Mouse (Mus musculus) embryonic facial prominence, embryonic 10.5 days (tissue): ENCODE results near the gene Ngly1. TPM values are rescaled to one million over a fixed set of nuclear protein-coding genes. Genes with fewer than 3 reads are reported as not detected.
"Not testable (repeated sequence)": the region's sequence is repeated elsewhere in the genome, so short reads cannot be mapped to it uniquely, and the experiment has no call there.

Source experiments
- DNase-seq: peaks from one replicate; pipeline ENCODE4 v3.0.0-alpha.2; 2017; ENCODE audit warnings: low spot score
- H3K27ac ChIP-seq: fragments of 300-500 bp; sonication (generic); replicated peaks from 2 replicates; pipeline ENCODE4 v1.5.1; 2016; ENCODE audit warnings: mild to moderate bottlenecking
- H3K27me3 ChIP-seq: fragments of 300-500 bp; sonication (generic); replicated peaks from 2 replicates; pipeline ENCODE4 v1.6.1; 2016; ENCODE audit warnings: low read depth, mild to moderate bottlenecking; ENCODE audit not compliant: poor library complexity, severe bottlenecking
- H3K36me3 ChIP-seq: fragments of 300-500 bp; sonication (generic); replicated peaks from 2 replicates; pipeline ENCODE4 v1.6.1; 2016; ENCODE audit warnings: mild to moderate bottlenecking, moderate library complexity
- H3K4me1 ChIP-seq: fragments of 300-500 bp; sonication (generic); 2 replicates; pipeline ENCODE4 v1.6.1; 2016
- H3K4me3 ChIP-seq: fragments of 300-500 bp; sonication (generic); 2 replicates; pipeline ENCODE4 v1.5.1; 2016; ENCODE audit warnings: mild to moderate bottlenecking, moderate library complexity
- H3K9me3 ChIP-seq: fragments of 300-500 bp; sonication (generic); 2 replicates; pipeline ENCODE4 v1.6.1; 2016; ENCODE audit warnings: mild to moderate bottlenecking
- WGBS: fragments of 180-500 bp; shearing (Covaris S2); methylation state at CpG from one replicate; pipeline ENCODE4 v1.1.7; 2016; 5-methylcytosine and 5-hydroxymethylcytosine counted together
- polyA plus RNA-seq: library from polyadenylated mRNA; unstranded; fragments of >200 nt; fragmentation: Nextera tagmentation; extraction: Ambion mirVana; gene quantifications from 2 replicates; pipeline ENCODE4 v1.2.1, GENCODE M21; 2016

Gene Ngly1
- polyA plus RNA-seq, 1 experiment from 2014 or later, result 18.7 TPM

GRCm38 (mm10) chr14:16269776-16270175 lies 20.7 kb downstream of the Ngly1 start:
- Histone ChIP-seq H3K9me3 (no peaks in the 10 kb centered on the region), H3K27me3 (no peaks in the 10 kb centered on the region), H3K27ac (no peak overlapping the region), H3K4me3 (no peak overlapping the region), H3K4me1 (no peaks in the 10 kb centered on the region), H3K36me3 (no peaks in the 10 kb centered on the region)
- 85% methylated on average over 2 of the region's 2 CpGs for WGBS
- no peak for DNase-seq

GRCm38 (mm10) chr14:16273677-16274076 lies 24.6 kb downstream of the Ngly1 start:
- Histone ChIP-seq H3K9me3 (no peaks in the 10 kb centered on the region), H3K27me3 (no peaks in the 10 kb centered on the region), H3K36me3 (no peaks in the 10 kb centered on the region), H3K27ac (no peak overlapping the region), H3K4me1 (no peaks in the 10 kb centered on the region), H3K4me3 (no peak overlapping the region)
- no peak for DNase-seq
- 90% methylated on average over 3 of the region's 3 CpGs for WGBS

GRCm38 (mm10) chr14:16279196-16279595 lies 30.1 kb downstream of the Ngly1 start:
- Histone ChIP-seq H3K4me1 (no peaks in the 10 kb centered on the region), H3K27ac (no peak overlapping the region), H3K27me3 (no peaks in the 10 kb centered on the region), H3K4me3 (no peak overlapping the region), H3K36me3 (no peaks in the 10 kb centered on the region), H3K9me3 (no peaks in the 10 kb centered on the region)
- WGBS, result 81% methylated on average over 4 of the region's 4 CpGs
- DNase-seq, result no peak

GRCm38 (mm10) chr14:16283966-16284365 lies 34.9 kb downstream of the Ngly1 start:
- H3K27ac ChIP-seq, result no peak overlapping the region
- no peaks in the 10 kb centered on the region for H3K4me1 ChIP-seq
- WGBS, result 83% methylated on average over 4 of the region's 4 CpGs
- H3K27me3 ChIP-seq, result no peaks in the 10 kb centered on the region
- no peak overlapping the region for H3K4me3 ChIP-seq
- H3K36me3 ChIP-seq, result no peaks in the 10 kb centered on the region
- DNase-seq, result no peak
- no peaks in the 10 kb centered on the region for H3K9me3 ChIP-seq

- no peaks in the 10 kb centered on the region; the same call in 1 of the 2 replicates for H3K36me3 ChIP-seq
- WGBS, result 61% methylated on average over 1 of the region's 1 CpGs
- no peaks in the 10 kb centered on the region for H3K27me3 ChIP-seq
- H3K4me1 ChIP-seq, result no peaks in the 10 kb centered on the region
- DNase-seq, result no peak
- no peak overlapping the region for H3K27ac ChIP-seq
- no peaks in the 10 kb centered on the region for H3K9me3 ChIP-seq
- H3K4me3 ChIP-seq, result no peak overlapping the region
Observed at GRCm38 (mm10) chr14:16292371-16292770, 43.3 kb downstream of the Ngly1 start.

GRCm38 (mm10) chr14:16293015-16293414 lies 43.9 kb downstream of the Ngly1 start:
- DNase-seq, result no peak
- Histone ChIP-seq H3K27me3 (no peaks in the 10 kb centered on the region), H3K4me3 (no peak overlapping the region), H3K36me3 (no peaks in the 10 kb centered on the region; the same call in 1 of the 2 replicates), H3K27ac (no peak overlapping the region), H3K9me3 (no peaks in the 10 kb centered on the region), H3K4me1 (no peaks in the 10 kb centered on the region)

- no peak for DNase-seq
- Histone ChIP-seq H3K27me3 (no peaks in the 10 kb centered on the region), H3K4me1 (no peaks in the 10 kb centered on the region), H3K36me3 (no peaks in the 10 kb centered on the region; the same call in 1 of the 2 replicates), H3K9me3 (no peaks in the 10 kb centered on the region), H3K4me3 (no peak overlapping the region), H3K27ac (no peak overlapping the region)
- 75% methylated on average over 1 of the region's 1 CpGs for WGBS
Observed at GRCm38 (mm10) chr14:16293921-16294320, 44.8 kb downstream of the Ngly1 start.

- H3K4me3 ChIP-seq, result no peak overlapping the region
- H3K4me1 ChIP-seq, result no peaks in the 10 kb centered on the region
- H3K27me3 ChIP-seq, result no peaks in the 10 kb centered on the region
- no peak overlapping the region for H3K27ac ChIP-seq
- DNase-seq, result no peak
- H3K9me3 ChIP-seq, result no peaks in the 10 kb centered on the region
- no peaks in the 10 kb centered on the region for H3K36me3 ChIP-seq
- 73% methylated on average over 2 of the region's 2 CpGs for WGBS
Observed at GRCm38 (mm10) chr14:16296816-16297468, 47.9 kb downstream of the Ngly1 start.

- Histone ChIP-seq H3K9me3 (no peaks in the 10 kb centered on the region), H3K27ac (no peak overlapping the region), H3K27me3 (no peaks in the 10 kb centered on the region), H3K4me1 (no peaks in the 10 kb centered on the region), H3K4me3 (no peak overlapping the region), H3K36me3 (no peaks in the 10 kb centered on the region)
- WGBS, result 92% methylated on average over 5 of the region's 5 CpGs
- DNase-seq, result no peak
Observed at GRCm38 (mm10) chr14:16301735-16302134, 52.7 kb downstream of the Ngly1 start.

- no peaks in the 10 kb centered on the region for H3K4me1 ChIP-seq
- H3K4me3 ChIP-seq, result no peak overlapping the region
- no peak overlapping the region for H3K27ac ChIP-seq
- H3K27me3 ChIP-seq, result no peaks in the 10 kb centered on the region
- WGBS, result 42% methylated on average over 1 of the region's 1 CpGs
- no peaks in the 10 kb centered on the region for H3K9me3 ChIP-seq
- no peaks in the 10 kb centered on the region for H3K36me3 ChIP-seq
- no peak for DNase-seq
Observed at GRCm38 (mm10) chr14:16302688-16303087, 53.6 kb downstream of the Ngly1 start.

GRCm38 (mm10) chr14:16310791-16311190 lies 61.7 kb downstream of the Ngly1 start:
- no peaks in the 10 kb centered on the region for H3K9me3 ChIP-seq
- no peaks in the 10 kb centered on the region for H3K36me3 ChIP-seq
- H3K27me3 ChIP-seq, result no peaks in the 10 kb centered on the region
- 56% methylated on average over 6 of the region's 6 CpGs for WGBS
- peak; percentile 18 for DNase-seq
- no peak overlapping the region for H3K4me3 ChIP-seq
- H3K4me1 ChIP-seq, result peaks cover 6% of the 10 kb centered on the region; the same call in 1 of the 2 replicates
- H3K27ac ChIP-seq, result no peak overlapping the region

GRCm38 (mm10) chr14:16312599-16312998 lies 63.5 kb downstream of the Ngly1 start:
- Histone ChIP-seq H3K36me3 (no peaks in the 10 kb centered on the region), H3K9me3 (no peaks in the 10 kb centered on the region), H3K4me3 (no peak overlapping the region), H3K4me1 (peaks cover 6% of the 10 kb centered on the region; the same call in 1 of the 2 replicates), H3K27me3 (no peaks in the 10 kb centered on the region), H3K27ac (no peak overlapping the region)
- DNase-seq, result no peak
- WGBS, result 81% methylated on average over 1 of the region's 1 CpGs

- not testable (repeated sequence) for DNase-seq, H3K36me3 ChIP-seq, H3K27ac ChIP-seq, H3K9me3 ChIP-seq, H3K27me3 ChIP-seq, H3K4me3 ChIP-seq, H3K4me1 ChIP-seq
- 78% methylated on average over 2 of the region's 2 CpGs for WGBS
Observed at GRCm38 (mm10) chr14:16313073-16313472, 64.0 kb downstream of the Ngly1 start.
